Mouse (Mus musculus) cerebellum, adult 9-10 months (tissue): ENCODE results near the gene Rpl3.

ENCODE experiments used
- DNase-seq: peaks from one replicate; pipeline ENCODE4 v3.0.0; 2022

Rpl3 gene

DNA sequence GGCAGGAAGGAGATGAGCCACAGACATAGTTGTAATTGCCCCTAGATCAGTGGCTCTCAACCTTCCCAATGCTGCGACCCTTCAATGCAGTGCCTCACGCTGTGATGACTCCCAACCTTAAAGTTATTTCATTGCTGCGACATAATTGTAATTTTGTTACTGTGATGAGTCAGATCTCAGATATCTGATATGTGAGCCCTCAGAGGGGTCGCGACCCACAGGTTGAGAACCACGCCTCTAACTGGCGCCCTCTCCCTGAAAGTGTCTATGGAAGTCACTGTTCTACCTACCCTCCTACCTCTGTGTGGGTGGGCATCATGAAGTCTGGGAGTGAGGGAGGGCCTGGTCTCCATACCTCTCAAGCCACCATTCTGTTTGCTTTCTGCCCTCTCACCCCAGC lies 22.7 kb upstream of the Rpl3 start:
- no peak for DNase-seq

DNA sequence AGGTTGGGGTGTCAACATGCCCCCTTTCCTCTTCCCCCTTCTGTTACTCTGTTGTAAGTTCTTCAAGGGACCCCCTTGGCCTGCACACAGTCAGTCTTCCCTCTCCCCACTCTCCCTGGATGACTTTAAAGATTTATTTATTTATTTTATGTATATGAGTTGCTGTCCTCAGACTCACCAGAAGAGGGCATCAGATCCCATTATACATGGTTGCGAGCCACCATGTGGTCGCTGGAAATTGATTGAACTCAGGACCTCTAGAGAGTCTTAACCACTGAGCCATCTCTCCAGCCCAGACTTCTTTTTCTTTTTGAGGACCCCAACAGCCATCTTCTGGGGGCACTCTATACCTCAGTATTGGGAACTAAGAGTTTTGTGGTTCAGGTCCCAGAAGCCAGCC lies 20.8 kb upstream of the Rpl3 start:
- DNase-seq = no peak

DNA sequence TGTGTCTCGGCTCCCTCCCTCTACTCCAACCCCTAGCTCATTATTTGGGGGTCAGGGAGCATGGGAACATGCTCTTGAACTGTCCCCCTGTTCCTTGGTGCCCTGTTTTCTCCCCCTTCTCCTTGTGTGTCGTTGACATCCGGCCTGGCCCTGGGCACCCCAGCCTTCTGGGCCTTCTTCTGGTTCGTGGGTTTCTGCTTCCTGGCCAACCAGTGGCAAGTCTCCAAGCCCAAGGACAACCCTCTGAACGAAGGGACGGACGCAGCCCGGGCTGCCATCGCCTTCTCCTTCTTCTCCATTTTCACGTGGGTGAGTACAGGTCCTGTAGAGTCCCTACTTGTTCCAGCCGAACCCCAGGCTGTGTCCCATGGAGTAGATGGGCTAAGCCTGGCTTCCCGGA lies 19.8 kb upstream of the Rpl3 start:
- DNase-seq = no peak

DNA sequence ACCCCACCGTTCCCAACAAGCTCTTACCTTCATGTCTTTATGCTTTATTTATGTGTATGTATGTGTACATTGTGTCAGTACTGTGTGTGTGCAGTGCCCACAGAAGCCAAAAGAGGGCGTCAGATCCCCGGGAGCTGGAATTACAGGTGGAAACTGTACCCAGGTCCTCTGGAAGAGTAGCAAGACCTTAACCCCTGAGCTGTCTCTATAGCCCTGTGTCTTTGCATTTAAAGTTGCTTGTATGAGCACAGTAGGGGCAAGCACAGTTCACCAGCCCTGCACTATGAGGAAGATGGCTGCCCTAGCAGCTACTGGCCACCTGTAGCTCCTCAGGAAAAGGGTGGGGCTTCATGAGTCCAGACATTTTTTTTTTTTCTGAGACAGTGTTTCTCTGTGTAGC lies 15.9 kb upstream of the Rpl3 start:
- DNase-seq = no peak

DNA sequence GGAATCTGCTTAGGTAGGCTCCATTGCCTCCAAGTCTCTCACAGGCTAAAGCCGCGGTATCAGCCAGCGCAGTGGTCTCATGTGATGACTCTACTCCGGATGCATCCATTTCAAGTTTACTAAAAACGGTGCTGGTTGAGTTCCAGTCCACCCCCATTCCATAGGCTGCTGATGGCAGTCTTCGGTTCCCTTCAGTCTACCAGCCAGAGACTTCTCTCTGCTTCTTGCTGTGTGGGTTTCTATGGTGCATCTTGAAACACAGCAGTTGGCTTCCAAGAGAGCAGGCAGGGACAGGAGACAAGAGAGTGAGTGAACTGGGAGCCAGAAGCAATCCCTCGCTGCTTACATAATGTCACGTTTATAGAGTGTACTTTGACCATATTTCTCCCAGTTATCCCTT lies 15.5 kb upstream of the Rpl3 start:
- no peak for DNase-seq

DNA sequence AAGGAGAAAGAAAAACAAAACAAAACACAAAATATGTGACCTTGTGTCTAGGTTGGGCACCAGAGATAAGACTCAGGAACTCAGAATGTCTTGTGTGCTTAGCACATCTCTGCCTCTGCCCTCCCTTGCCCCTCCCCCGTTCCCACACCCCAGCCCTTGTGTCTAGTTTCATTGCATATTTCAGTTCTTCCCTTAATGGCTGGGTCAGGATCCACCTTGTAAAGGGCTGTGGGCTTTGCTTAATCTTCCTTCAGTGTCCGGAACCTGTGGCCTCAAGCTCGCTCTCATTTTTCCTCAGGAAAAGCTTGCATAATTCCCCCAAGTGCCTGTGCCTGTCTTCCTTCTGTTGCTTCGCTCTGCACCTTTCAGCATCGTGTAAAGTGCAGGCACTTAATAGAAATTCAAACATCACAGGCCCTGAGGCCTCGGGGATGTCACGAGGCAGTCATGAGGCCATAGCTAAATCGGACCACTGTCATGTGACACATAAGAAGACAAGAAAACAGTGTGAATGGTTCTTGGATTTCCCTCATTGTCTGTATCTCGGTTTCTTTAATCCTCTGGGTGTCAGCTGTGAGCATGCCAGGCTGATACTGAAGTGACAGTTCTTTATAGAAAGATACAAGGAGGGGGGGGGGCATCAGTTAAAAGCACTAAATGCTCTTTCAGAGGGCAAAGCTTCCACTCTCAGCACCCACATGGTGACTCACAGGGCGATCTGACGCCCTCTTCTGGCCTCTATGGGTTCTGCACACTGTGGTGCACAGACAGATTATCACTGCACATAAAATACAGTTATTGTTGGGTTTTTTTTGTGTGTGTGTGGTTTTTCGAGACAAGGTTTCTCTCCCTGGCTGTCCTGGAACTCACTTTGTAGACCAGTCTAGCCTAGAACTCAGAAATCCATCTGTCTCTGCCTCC lies 14.1 kb upstream of the Rpl3 start:
- DNase-seq = no peak

DNA sequence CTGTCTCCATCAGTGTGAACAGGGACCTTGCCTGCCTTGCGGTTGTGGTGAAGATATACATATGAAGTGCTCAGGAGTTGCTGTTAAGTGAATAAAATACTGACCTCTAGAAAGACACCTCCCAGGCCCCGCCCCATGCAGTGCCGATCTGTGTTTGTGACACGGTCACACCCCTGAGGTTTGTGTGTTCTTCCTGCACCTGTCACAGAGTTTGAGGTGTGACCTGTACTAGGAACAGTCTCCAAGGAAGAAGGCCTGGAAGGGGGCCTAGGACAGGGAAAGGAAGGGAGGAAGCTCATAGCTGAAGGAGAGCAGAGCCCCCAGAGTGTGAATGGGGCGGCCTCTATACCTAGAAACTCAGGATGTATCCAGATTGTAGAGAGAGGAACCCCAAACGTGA lies 10.8 kb upstream of the Rpl3 start:
- DNase-seq = peak; percentile 64

DNA sequence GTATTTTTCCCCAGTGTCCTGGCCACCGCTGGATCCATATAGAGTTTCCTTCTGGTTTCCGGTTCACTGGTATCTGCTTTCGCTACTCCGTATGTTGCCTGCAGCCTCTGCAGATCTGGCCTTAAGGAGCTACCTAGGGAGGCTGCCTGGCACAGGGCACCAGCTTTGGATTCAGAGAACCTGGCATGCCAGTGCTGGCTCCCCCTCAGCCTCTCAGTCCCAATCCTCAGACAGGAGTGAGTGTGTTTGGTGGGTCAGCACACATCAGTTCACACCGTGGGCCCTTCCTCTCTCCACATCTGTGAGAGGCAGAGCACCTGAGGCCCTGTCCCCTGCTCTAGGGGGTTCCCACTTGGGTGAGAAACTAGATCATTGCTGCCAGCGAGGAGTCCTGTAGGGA lies 9.8 kb upstream of the Rpl3 start:
- DNase-seq = peak; percentile 62

DNA sequence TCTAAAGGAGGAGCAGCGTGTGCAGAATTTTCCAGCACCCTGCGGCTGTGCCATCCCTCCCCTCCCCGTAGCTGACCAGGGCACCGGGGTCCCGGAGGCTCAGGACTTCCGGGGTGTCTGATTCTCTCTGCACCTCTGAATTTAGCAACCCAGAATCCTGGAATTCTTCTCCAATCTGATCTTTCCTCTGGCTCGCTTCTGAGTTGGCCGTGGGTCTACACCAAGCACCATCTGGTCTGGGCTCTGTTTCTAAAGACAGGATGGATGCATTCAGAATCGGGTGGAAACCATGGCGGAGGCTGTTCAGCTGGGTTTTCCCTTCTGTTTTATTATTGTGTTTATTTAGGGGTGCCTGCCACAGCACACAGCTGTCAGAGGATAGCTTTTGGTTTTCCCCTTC lies 9.2 kb upstream of the Rpl3 start:
- DNase-seq = peak; percentile 88

DNA sequence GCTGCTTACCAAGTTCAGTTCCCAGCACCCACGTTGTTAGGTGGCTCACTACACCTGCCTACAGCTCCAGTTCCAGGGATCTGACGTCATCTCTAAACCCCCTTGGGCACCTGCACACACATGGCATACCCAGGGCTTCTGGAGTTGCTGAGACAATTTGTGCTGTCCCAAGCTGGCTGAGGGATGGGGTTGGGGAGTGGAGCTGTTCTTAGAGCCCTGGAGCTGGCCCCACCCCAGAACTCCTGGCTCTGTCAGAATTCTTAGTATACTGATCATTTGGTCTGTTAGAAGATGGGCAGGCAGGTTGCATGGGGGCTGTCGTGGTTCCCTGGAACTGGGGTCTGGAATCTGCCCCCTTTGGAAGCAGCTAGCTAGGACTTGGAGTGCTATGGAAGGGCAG lies 8.5 kb upstream of the Rpl3 start:
- peak; percentile 67 for DNase-seq

DNA sequence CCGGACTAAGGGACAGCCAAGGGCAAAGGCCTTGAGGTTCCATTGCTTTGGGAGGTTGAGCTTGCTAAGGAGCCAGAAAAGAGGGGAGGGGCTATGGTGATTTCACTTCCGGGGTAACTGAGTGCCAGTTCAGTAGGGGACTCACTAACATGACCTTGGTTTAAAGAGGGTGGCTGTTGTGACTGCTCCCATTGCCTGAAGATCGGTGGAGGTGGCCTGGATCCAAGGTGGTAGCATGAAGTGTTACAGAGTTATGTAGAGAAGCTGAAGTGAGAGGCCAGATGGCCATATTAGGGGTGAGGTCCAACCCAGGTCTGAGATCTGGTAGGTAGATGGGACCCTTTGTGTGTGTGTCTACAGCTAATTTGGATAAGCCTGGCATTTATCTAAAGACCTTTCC lies 7.8 kb upstream of the Rpl3 start:
- peak; percentile 73 for DNase-seq

DNA sequence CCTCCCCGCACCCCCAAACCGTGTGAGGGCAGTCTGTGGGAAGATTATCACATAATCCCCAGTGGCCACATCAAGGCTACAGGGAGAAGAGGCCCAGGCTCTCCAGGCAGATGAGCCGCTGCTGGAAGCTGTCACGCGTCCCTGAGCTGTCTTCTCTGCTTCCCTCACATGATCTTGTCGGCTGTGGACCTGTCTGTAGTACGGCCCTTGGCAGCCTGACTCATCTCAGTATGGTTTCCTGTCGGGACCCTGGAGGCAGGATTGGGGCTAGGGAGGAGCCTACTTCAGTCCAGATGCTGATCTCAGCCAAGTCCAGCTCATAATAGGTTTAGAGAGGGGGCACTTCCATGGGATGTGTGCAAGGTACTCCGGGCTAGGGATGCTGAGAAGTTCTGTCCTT lies 7.1 kb upstream of the Rpl3 start:
- DNase-seq = no peak

DNA sequence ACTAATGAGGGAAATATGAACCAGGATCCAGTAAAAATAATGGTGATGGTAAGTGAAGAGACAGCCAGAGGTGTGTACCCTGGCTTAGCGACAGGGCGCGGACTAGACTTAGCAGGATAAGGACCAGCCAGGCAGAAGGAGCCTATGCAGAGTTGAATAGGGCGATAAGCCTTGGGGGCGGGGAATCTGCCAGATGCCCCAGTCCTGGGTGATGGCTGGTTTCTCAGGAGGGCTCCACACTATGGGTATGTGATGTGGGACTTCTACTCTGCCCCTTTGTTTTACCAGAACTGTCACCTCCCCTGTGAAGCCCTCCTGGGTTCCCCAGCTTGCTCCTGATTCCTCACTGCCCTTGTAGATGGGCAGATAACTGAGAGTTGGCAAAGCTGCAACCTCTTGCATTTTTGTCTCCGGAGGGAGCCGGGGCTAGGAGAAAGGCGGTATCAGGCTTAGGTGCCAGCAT lies 6.4 kb upstream of the Rpl3 start:
- no peak for DNase-seq

DNA sequence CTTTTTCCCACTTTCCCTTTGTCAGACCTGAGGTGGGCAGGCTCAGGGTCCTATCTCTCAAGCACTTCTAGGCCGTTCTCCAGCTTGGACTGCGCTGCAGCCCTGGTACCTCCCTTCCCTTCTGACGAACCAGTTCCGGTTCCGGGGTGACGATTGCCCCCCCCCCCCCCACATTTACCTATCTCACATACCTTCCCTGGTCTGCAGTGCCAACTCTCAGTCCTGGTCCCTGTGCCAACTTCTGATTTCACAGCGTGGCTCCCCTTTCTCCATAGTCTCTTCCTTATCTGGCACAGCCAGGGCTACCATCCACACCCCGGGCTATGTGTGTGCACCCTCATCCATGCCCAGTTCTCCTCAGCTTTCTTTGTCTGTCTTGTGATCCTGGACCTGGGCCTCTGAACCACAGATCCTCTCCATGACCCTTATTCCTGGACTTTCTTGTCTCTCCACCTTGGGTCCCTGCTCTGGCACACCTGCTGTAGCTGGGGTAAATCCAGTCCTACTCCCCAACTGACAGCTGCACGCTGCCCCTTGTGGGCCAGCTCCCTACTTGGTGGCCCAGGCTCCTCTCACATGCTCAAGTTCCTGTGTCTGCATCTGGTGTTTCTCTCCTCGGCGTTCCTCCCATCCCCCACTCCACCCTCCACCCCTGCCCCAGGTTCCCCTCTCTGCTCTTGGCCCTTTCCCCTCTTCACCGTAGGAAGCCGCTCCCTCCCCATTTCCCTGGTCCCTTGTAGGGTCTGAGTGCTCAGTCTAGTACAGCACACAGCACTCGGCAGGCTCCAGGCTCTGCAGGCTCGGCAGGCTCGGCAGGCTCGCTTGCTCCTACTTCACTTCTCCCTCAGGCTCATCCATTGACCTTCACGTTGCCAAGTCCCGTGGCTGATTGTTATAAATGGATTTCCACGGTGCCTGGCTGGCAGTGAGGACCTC lies 5.5 kb upstream of the Rpl3 start:
- no peak for DNase-seq

DNA sequence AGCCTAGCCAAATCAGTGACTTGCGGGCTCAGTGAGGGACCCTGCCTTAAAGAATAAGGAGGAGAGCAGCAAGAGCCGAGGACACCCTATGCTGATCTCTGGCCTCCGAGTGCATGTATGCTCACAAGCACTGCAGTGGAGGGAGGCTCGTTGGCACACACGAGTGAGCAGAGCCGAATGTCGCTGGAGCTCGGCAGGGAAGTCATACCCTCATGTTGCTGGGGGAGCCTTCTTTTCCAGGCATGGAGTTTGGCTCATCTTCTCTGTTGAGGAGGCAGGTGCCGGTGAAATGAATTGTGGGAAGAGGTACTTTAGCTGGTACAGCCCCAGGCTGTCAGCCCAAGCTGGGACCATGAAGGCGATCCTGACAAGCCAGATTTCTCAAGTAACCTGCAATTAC lies 4.7 kb upstream of the Rpl3 start:
- no peak for DNase-seq

DNA sequence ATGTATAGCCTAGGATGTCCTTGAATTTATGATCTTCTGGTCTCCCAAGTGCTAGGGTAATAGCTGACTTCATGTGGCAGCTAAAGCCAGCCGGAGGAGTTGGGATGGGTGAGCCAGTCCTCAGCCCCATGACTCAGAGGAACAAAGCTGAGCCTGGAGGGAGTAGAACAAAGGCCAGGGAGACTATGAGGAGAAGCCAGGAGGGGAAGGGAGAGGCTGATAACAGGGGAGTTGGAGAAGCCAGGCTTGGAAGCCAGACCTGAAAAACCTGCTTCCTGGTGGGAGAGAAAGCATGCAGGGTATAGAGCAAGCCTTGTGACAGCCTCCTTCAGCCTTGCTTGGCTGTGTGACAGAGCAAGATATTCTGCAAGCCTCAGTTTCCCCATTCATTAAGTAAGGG lies 3.9 kb upstream of the Rpl3 start:
- no peak for DNase-seq

DNA sequence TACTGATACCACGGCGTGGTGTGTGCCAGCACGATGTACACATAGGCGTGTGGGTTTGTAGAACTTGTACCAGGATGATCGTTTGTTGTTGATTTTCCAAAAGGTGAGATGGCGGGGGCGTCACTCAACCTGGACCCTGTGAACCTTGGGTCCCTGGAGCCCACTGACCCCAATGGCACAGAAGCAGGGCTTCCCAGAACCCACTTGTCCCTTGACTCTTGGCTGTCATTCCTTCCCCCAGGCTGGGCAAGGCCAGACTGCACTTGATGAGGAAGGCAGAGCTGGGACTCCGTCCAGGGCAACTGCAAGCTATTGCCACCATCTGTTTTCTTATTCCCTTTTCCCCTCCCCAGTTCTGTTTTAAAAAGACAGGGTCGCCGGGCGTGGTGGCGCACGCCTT lies 2.5 kb upstream of the Rpl3 start:
- peak; percentile 93 for DNase-seq

DNA sequence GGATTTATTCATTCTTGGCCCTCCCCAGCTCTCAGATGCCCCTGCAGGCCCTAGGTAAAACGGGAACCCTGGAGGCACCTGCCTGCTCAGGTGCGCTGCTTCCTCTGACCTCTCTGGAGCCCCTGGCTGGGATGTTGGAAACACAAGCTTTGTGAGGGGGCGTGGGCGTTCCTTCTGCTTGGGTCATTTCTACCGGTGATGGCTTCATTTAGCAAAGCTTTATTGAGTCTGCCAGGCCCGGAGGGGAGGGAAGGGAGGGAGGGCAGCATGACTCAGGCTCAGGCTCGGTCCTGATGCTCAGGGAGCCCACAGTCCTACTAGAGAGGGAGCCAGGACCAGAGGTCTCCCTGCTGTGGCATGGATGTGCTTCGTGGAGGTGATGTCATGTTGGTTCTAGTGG lies 931 bp upstream of the Rpl3 start:
- peak; percentile 91 for DNase-seq

DNA sequence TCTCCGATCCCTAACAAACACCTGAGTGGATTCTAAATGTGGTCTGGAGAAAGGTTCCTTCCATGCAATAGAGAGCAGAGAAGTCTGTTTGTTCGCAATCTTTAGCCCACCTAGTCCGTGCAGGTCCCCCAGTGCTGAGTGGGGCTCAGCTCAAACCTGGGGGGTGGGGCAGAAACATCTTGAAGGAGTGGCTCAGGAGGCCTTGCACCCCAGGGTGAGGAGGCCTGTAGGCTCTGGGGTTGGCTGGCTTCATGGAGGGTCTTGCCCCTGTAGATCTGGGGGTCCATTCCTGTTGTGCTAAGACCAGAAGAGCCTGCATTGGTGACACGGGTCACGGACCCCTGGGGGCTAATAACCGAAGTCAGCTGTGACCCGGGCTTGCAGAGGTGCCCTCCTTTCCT lies 373 bp upstream of the Rpl3 start:
- peak; percentile 79 for DNase-seq

DNA sequence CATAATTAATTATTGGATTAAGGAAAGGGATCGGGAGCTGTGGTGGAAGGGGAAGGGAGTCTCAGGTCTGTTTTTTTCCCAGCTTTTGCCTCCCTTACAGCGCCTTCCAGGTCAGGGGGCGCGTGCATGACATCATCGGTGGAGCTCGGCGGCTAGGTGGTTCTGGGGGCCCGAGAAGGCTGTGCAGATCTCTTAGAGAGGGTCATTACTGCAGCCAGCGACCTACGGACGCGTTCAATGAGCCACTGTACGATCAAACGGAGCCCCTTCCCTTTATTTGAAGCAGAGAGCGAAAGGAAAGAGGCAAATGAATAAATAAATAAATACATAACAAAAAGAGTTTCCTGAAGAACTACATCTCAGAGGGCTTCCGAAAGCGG lies 937 bp downstream of the Rpl3 start:
- DNase-seq = peak; percentile 70

DNA sequence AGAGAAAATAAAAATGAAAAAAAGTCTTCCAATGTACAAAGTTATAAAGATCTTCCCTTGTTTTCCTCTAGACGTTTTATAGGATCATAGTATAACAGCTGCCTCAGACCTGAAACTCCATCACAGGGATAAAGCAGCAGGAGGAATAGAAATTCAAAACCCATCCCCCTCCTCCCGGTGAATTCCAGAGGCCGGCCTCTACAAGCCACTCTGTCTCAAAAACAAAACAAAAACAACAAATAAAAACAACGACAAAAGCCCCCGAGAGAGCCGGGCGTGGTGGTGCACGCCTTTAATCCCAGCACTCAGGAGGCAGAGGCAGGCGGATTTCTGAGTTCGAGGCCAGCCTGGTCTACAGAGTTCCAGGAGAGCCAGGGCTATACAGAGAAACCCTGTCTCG lies 1.5 kb downstream of the Rpl3 start:
- DNase-seq = peak; percentile 41

DNA sequence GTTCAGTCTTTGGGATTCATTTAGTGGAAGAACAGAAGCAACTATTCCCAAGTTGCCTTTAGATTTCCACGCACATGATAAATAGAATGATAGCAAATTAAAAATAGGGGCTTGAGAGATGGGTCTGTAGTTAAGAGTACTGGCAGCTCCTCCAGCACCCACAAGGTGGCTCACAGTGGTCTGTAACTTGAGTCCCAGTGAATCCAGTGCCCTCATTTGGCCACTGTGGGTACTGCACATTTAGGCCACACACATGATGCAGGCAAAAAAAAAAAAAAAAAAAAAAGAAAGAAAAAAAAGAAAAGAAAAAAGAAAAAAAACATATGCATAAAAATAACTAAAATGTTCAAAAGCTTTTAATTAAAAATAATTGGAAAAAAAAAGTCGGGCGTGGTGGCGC lies 3.0 kb downstream of the Rpl3 start:
- peak; percentile 98 for DNase-seq

DNA sequence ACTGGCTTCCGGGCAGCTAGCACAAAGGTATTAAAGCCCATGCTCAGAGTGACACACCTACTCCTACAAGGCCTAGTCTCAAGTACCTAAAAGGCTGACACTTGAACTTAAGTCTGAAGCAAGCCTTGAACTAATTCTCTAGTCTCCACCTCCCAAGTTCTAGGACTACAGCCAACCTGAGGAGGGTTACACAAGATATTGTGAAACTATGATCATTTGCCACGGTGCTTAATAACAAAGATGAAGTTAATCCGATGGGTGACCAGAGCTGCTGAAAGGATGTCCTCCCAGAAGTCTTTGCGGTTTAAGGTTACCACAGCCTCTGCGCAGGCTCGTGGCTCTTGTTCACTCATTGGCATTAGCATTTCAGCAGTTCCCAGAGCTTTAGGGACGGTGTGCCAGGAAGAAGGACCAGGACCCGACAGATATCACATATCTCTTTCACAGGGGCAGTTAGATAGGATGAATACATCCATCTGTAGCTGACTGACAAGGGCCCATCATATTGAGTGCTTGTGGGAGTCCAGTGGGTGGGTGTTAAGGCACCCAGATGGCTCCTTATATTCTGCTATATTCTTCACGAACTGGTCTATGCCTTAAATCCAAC lies 4.2 kb downstream of the Rpl3 start:
- peak; percentile 51 for DNase-seq

DNA sequence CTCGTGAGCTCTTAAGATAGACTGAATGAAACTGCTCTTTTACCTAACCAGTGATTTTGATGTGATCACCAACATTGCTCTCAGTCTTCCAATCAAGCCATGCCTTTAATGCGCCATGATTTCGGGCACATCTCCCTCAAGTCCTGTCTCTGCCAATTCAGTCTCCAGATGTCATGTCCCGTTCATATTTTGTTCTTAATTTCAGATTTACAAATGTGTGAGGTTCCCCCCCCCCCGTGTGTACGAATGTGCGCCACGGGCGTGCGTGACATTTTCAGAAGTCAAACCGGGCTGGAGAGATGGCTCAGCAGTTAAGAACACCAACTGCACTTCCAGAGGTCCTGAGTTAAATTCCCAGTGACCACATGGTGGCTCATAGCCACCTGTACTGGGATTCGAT lies 7.9 kb downstream of the Rpl3 start:
- no peak for DNase-seq
